8 mouse cellular contexts compared by ENCODE assay signal in genomic region chr9:51335294-51336010, GRCm38 (mm10). TPM values are rescaled to one million over a fixed set of nuclear protein-coding genes. Genes with fewer than 3 reads are reported as not detected.
DNase-seq lines count a peak whose midpoint lies in the region; ATAC-seq and TF ChIP-seq lines count a peak whose summit lies in the region.

No protein-coding gene starts in this region.

- H3K4me2 ChIP-seq in forebrain, postnatal 0 days (ENCODE audit: low read depth): peak overlapping the region; percentile 18; the same call in 1 of the 2 replicates

- TF ChIP-seq CTCF in G1E (IDR thresholded peaks at IDR 0.05; ENCODE audit: low read depth, low read length): peak; percentile 91
- TF ChIP-seq CTCF in forebrain, postnatal 0 days (IDR thresholded peaks at IDR 0.05; ENCODE audit: low read depth): peak; percentile 99
- peak; percentile 86 for TF ChIP-seq CTCF in lung, adult 2 months (IDR thresholded peaks at IDR 0.05; ENCODE audit: insufficient read depth, low read length)

- no peaks in the 10 kb centered on the region for H3K9me3 ChIP-seq in G1E (replicated peaks)
- no peaks in the 10 kb centered on the region for H3K9me3 ChIP-seq in forebrain, postnatal 0 days (ENCODE audit: low read length)

- no peak overlapping the region for H3K4me3 ChIP-seq in G1E (ENCODE audit: low read depth, low read length)
- no peak overlapping the region for H3K4me3 ChIP-seq in forebrain, postnatal 0 days (ENCODE audit: low read depth, low read length)
- H3K4me3 ChIP-seq in lung, adult 2 months (replicated peaks; ENCODE audit: extremely low read depth, low read depth, low read length): no peak overlapping the region

- H3K27me3 ChIP-seq in G1E (ENCODE audit: insufficient read depth, low read length): peaks cover 26% of the 10 kb centered on the region
- no peaks in the 10 kb centered on the region for H3K27me3 ChIP-seq in forebrain, postnatal 0 days (ENCODE audit: insufficient read depth, low read length)

- peak; percentile 33 for DNase-seq in G1E (ENCODE audit: low spot score)
- DNase-seq in cerebellum, adult 11-12 months: peak; percentile 47
- peak; percentile 94 for DNase-seq in forebrain, postnatal 0 days
- DNase-seq in heart, postnatal 25 days (ENCODE audit: low spot score): peak; percentile 24
- peak; percentile 62 for DNase-seq in large intestine, adult 2 months (ENCODE audit: low read depth, low spot score)
- peak; percentile 77 for DNase-seq in lung, adult 2 months
- peak; percentile 61 for DNase-seq in retina, adult 2 months (ENCODE audit: low read depth, low spot score)
- DNase-seq in thymus, postnatal 14 days: peak; percentile 85

- WGBS in forebrain, postnatal 0 days: 27% methylated on average over 8 of the region's 8 CpGs
- 16% methylated on average over 8 of the region's 8 CpGs for WGBS in large intestine, adult 2 months
- WGBS in lung, adult 2 months: 17% methylated on average over 8 of the region's 8 CpGs

- ATAC-seq in G1E (ENCODE audit: extremely low read depth, insufficient number of reproducible peaks, low FRiP score, poor library complexity, severe bottlenecking): peak; percentile 49; the same call in 1 of the 2 replicates
- peak; percentile 96 for ATAC-seq in forebrain, postnatal 0 days

- H3K4me1 ChIP-seq in G1E (ENCODE audit: insufficient read depth, low read depth, low read length): peaks cover 11% of the 10 kb centered on the region
- no peaks in the 10 kb centered on the region for H3K4me1 ChIP-seq in forebrain, postnatal 0 days (ENCODE audit: insufficient read depth)
- no peaks in the 10 kb centered on the region for H3K4me1 ChIP-seq in lung, adult 2 months (ENCODE audit: control insufficient read depth, insufficient read depth, low read length)

- intact Hi-C loops in heart, postnatal 25 days (cut with DNase I): loop anchor here (1.0 to 10.0 kb wide), 3 partner anchors 299 to 574 kb away; no protein-coding TSS in a partner anchor

- H3K9ac ChIP-seq in forebrain, postnatal 0 days: no peak overlapping the region

- TF ChIP-seq POLR2A in lung, adult 2 months (IDR thresholded peaks at IDR 0.05; ENCODE audit: borderline replicate concordance, extremely low read depth, low read depth, low read length): no peak

- H3K27ac ChIP-seq in forebrain, postnatal 0 days (ENCODE audit: low read depth, low read length): no peak overlapping the region

- no peaks in the 10 kb centered on the region for H3K36me3 ChIP-seq in G1E (replicated peaks)
- H3K36me3 ChIP-seq in forebrain, postnatal 0 days (ENCODE audit: insufficient read depth): no peaks in the 10 kb centered on the region

RNA-seq across cellular contexts. Expression of gene 1810046K07Rik, which starts 6.7 kb away (rescaled TPM):
- total RNA-seq in G1E (2014; fragmentation: Nextera tagmentation): not detected in 2 replicates
- not detected in 2 replicates for total RNA-seq in G1E (2017)
- polyA plus RNA-seq in G1E (2012): not detected in 2 replicates
- not detected in 2 replicates for total RNA-seq in forebrain, postnatal 0 days (2014; rRNA removed)
- polyA plus RNA-seq in forebrain, postnatal 0 days (2015; fragmentation: Nextera tagmentation; extraction: Ambion mirVana): not detected in 2 replicates
- not detected for total RNA-seq in heart, postnatal 25 days (2021)
- 3.7 and 15.2 TPM in 2 replicates for polyA plus RNA-seq in large intestine, adult 2 months (2012; rRNA removed)
- 0.82 and 2.6 TPM in 2 replicates for polyA plus RNA-seq in lung, adult 2 months (2012; rRNA removed)

RNA-seq across cellular contexts. Expression of gene Colca2, which starts 57.1 kb away (rescaled TPM):
- total RNA-seq in G1E (2014; fragmentation: Nextera tagmentation): not detected in 2 replicates
- 0.11 TPM in 1 of 2 replicates, not detected in the other for total RNA-seq in G1E (2017)
- polyA plus RNA-seq in G1E (2012): not detected in 2 replicates
- total RNA-seq in forebrain, postnatal 0 days (2014; rRNA removed): 0.15 and 0.33 TPM in 2 replicates
- polyA plus RNA-seq in forebrain, postnatal 0 days (2015; fragmentation: Nextera tagmentation; extraction: Ambion mirVana): 0.84 and 1.0 TPM in 2 replicates
- total RNA-seq in heart, postnatal 25 days (2021): 1 to 10 TPM in 1 of 2 experiments, under 1 TPM in 1; 0.75 to 1.6 TPM
- 5.0 and 5.5 TPM in 2 replicates for polyA plus RNA-seq in large intestine, adult 2 months (2012; rRNA removed)
- polyA plus RNA-seq in lung, adult 2 months (2012; rRNA removed): 9.5 and 13.3 TPM in 2 replicates

Comparison
In these comparisons a context has a peak if more than half of its experiments do, and no peak if none do; other contexts are left out.
1. DNase-seq: peak in every context shown above with its lines; median percentile 94 in forebrain, postnatal 0 days; 85 in thymus, postnatal 14 days; 77 in lung, adult 2 months; 62 in large intestine, adult 2 months; 61 in retina, adult 2 months; 47 in cerebellum, adult 11-12 months; 33 in G1E; 24 in heart, postnatal 25 days.